Mouse (Mus musculus): ENCODE measurements at regions not wholly inside any gene's neighbourhood (a gene's known extent, or its start where the extent isn't known, plus 50 kb on each side); places are given as distances from the start of the nearest gene placed in this dataset.

GRCm38 (mm10) chrX:164878336-164878735 is 101.8 kb downstream of the Mospd2 start:
- DNase-seq = no peak

- DNase-seq = no peak
Measured at GRCm38 (mm10) chrX:164840393-164840792, 139.8 kb downstream of the Mospd2 start.

- DNase-seq = no peak
Measured at GRCm38 (mm10) chrX:164820906-164821305, 159.3 kb downstream of the Mospd2 start.

GRCm38 (mm10) chrX:164787293-164787692 is 192.9 kb downstream of the Mospd2 start:
- peak; percentile 0 for DNase-seq

- no peak for DNase-seq
Measured at GRCm38 (mm10) chrX:164764919-164765318, 215.3 kb downstream of the Mospd2 start.

- DNase-seq = peak; percentile 65
Measured at GRCm38 (mm10) chrX:164763764-164764445, 216.3 kb downstream of the Mospd2 start.

- no peak for DNase-seq
Measured at GRCm38 (mm10) chrX:164745552-164746217, 234.5 kb downstream of the Mospd2 start.
